Mouse (Mus musculus): ENCODE measurements around the gene Ppp1r16b.

DNA sequence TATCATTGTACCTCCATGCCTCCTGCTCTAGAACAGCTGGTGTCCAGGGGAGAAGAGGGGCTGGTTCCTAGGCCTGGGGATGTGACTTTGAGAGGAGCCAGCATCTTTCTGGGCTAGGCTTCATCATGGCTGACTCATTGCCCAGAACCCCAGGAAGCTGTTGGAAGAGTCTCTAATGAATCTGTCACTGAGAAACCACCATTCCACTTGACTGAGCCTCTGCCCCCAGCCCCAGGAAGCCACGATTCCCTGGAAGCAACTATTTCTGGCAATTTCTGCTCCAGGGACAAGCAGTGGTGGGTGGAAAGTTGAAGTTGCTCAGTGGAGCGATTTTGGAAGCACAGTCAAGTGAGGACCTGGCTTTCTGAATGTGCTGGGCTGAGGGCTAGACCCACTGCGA lies 65.7 kb downstream of the Ppp1r16b start:
- no peak for TF ChIP-seq CTCF (conservative IDR thresholded peaks at IDR 0.05; ENCODE audit: insufficient read depth, insufficient read length, low read depth, low read length)
- TF ChIP-seq POLR2A (IDR thresholded peaks at IDR 0.05; ENCODE audit: low read depth, low read length) = no peak

Measured in kidney, adult 2 months (tissue).